Mouse (Mus musculus): ENCODE measurements around the gene Rpp30.

GRCm38 (mm10) chr19:36110465-36110864 is 26.9 kb downstream of the Rpp30 start:
- no peak for TF ChIP-seq CTCF (IDR thresholded peaks at IDR 0.05; ENCODE audit: insufficient read depth, low read depth, low read length)
- no peak for TF ChIP-seq POLR2A (IDR thresholded peaks at IDR 0.05; ENCODE audit: insufficient read depth, low read depth, low read length)

All from olfactory bulb, adult 2 months (tissue).